Mouse (Mus musculus): Measurements from ENCODE around the gene Cks1brt. TPM values are rescaled to one million over a fixed set of nuclear protein-coding genes. Genes with fewer than 3 reads are reported as not detected.
"Not testable (repeated sequence)": the region's sequence is repeated elsewhere in the genome, so short reads cannot be mapped to it uniquely, and the experiment has no call there.

Cks1brt gene
- polyA plus RNA-seq (2015; fragmentation: Nextera tagmentation; extraction: Ambion mirVana): not detected in 2 replicates

GRCm38 (mm10) chr8:85151624-85152023 is at the start of gene Cks1brt:
Gene Cks1brt (plus strand): TSS chr8:85151924.
- H3K36me3 ChIP-seq (ENCODE audit: control insufficient read depth, insufficient read depth, low read length): no peaks in the 10 kb centered on the region
- ATAC-seq (ENCODE audit: insufficient read depth, low FRiP score): no peak
- 81% methylated on average over 3 of the region's 3 CpGs for WGBS
- H3K4me2 ChIP-seq (ENCODE audit: low read depth, low read length): no peak within 1 kb of the TSS
- no peaks in the 10 kb centered on the region for H3K27me3 ChIP-seq (ENCODE audit: control insufficient read depth, insufficient read depth, low read length)
- H3K27ac ChIP-seq (ENCODE audit: low read length): no peak within 1 kb of the TSS
- no peak within 1 kb of the TSS for H3K4me3 ChIP-seq (replicated peaks; ENCODE audit: low read length)
- peaks cover 22% of the 10 kb centered on the region for H3K9me3 ChIP-seq (replicated peaks; ENCODE audit: control insufficient read depth, low read length)
- no peaks in the 10 kb centered on the region for H3K4me1 ChIP-seq (ENCODE audit: control insufficient read depth, insufficient read depth, low read length)
- no peak within 1 kb of the TSS for H3K9ac ChIP-seq (ENCODE audit: low read length)

- Histone ChIP-seq H3K4me1 (ENCODE audit: control insufficient read depth, insufficient read depth, low read length) (no peaks in the 10 kb centered on the region), H3K9ac (ENCODE audit: low read length) (no peak overlapping the region), H3K36me3 (ENCODE audit: control insufficient read depth, insufficient read depth, low read length) (peaks cover 27% of the 10 kb centered on the region)
Observed at GRCm38 (mm10) chr8:85113241-85113640, 38.5 kb upstream of the Cks1brt start.

GRCm38 (mm10) chr8:85115501-85115900 is 36.2 kb upstream of the Cks1brt start:
- no peak overlapping the region for H3K27ac ChIP-seq (ENCODE audit: low read length)
- H3K9ac ChIP-seq (ENCODE audit: low read length): no peak overlapping the region
- no peaks in the 10 kb centered on the region for H3K27me3 ChIP-seq (ENCODE audit: control insufficient read depth, insufficient read depth, low read length)
- no peaks in the 10 kb centered on the region; the same call in 1 of the 2 replicates for H3K9me3 ChIP-seq (replicated peaks; ENCODE audit: control insufficient read depth, low read length)
- no peak overlapping the region for H3K4me2 ChIP-seq (ENCODE audit: low read depth, low read length)
- no peak for ATAC-seq (ENCODE audit: insufficient read depth, low FRiP score)
- 82% methylated on average over 4 of the region's 4 CpGs for WGBS
- no peaks in the 10 kb centered on the region; the same call in 1 of the 2 replicates for H3K4me1 ChIP-seq (ENCODE audit: control insufficient read depth, insufficient read depth, low read length)
- peaks cover 17% of the 10 kb centered on the region for H3K36me3 ChIP-seq (ENCODE audit: control insufficient read depth, insufficient read depth, low read length)
- no peak overlapping the region for H3K4me3 ChIP-seq (replicated peaks; ENCODE audit: low read length)

More at GRCm38 (mm10) chr8:85113241-85113640, 38.5 kb upstream of the Cks1brt start:
- H3K4me3 ChIP-seq (replicated peaks; ENCODE audit: low read length): no peak overlapping the region
- H3K27me3 ChIP-seq (ENCODE audit: control insufficient read depth, insufficient read depth, low read length): no peaks in the 10 kb centered on the region
- WGBS: 94% methylated on average over 10 of the region's 10 CpGs
- H3K27ac ChIP-seq (ENCODE audit: low read length): no peak overlapping the region
- peaks cover 7% of the 10 kb centered on the region; the same call in 1 of the 2 replicates for H3K9me3 ChIP-seq (replicated peaks; ENCODE audit: control insufficient read depth, low read length)
- no peak overlapping the region for H3K4me2 ChIP-seq (ENCODE audit: low read depth, low read length)
- ATAC-seq (ENCODE audit: insufficient read depth, low FRiP score): no peak

- Histone ChIP-seq H3K9ac (ENCODE audit: low read length) (no peak overlapping the region), H3K4me1 (ENCODE audit: control insufficient read depth, insufficient read depth, low read length) (no peaks in the 10 kb centered on the region; the same call in 1 of the 2 replicates), H3K4me2 (ENCODE audit: low read depth, low read length) (no peak overlapping the region), H3K27me3 (ENCODE audit: control insufficient read depth, insufficient read depth, low read length) (no peaks in the 10 kb centered on the region), H3K4me3 (replicated peaks; ENCODE audit: low read length) (no peak overlapping the region), H3K27ac (ENCODE audit: low read length) (no peak overlapping the region), H3K9me3 (replicated peaks; ENCODE audit: control insufficient read depth, low read length) (no peaks in the 10 kb centered on the region; the same call in 1 of the 2 replicates), H3K36me3 (ENCODE audit: control insufficient read depth, insufficient read depth, low read length) (peaks cover 6% of the 10 kb centered on the region)
- WGBS: 55% methylated on average over 7 of the region's 7 CpGs
- no peak for ATAC-seq (ENCODE audit: insufficient read depth, low FRiP score)
Observed at GRCm38 (mm10) chr8:85116984-85117383, 34.7 kb upstream of the Cks1brt start.

GRCm38 (mm10) chr8:85119052-85119981 is 32.4 kb upstream of the Cks1brt start:
- peak; percentile 91 for ATAC-seq (ENCODE audit: insufficient read depth, low FRiP score)
- no peaks in the 10 kb centered on the region for H3K36me3 ChIP-seq (ENCODE audit: control insufficient read depth, insufficient read depth, low read length)
- WGBS: 7% methylated on average over 37 of the region's 37 CpGs

GRCm38 (mm10) chr8:85120251-85120650 is 31.5 kb upstream of the Cks1brt start:
- not testable (repeated sequence) for H3K4me3 ChIP-seq (replicated peaks; ENCODE audit: low read length); H3K4me2 ChIP-seq (ENCODE audit: low read depth, low read length); H3K36me3 ChIP-seq (ENCODE audit: control insufficient read depth, insufficient read depth, low read length); H3K27ac ChIP-seq (ENCODE audit: low read length); H3K9me3 ChIP-seq (replicated peaks; ENCODE audit: control insufficient read depth, low read length); H3K4me1 ChIP-seq (ENCODE audit: control insufficient read depth, insufficient read depth, low read length); H3K27me3 ChIP-seq (ENCODE audit: control insufficient read depth, insufficient read depth, low read length); H3K9ac ChIP-seq (ENCODE audit: low read length); ATAC-seq (ENCODE audit: insufficient read depth, low FRiP score)
- 73% methylated on average over 5 of the region's 5 CpGs for WGBS

More at GRCm38 (mm10) chr8:85119052-85119981, 32.4 kb upstream of the Cks1brt start:
- Histone ChIP-seq H3K4me2 (ENCODE audit: low read depth, low read length) (peak overlapping the region; percentile 68), H3K9me3 (replicated peaks; ENCODE audit: control insufficient read depth, low read length) (no peaks in the 10 kb centered on the region), H3K9ac (ENCODE audit: low read length) (peak overlapping the region; percentile 81), H3K27me3 (ENCODE audit: control insufficient read depth, insufficient read depth, low read length) (no peaks in the 10 kb centered on the region), H3K4me3 (replicated peaks; ENCODE audit: low read length) (peak overlapping the region; percentile 70), H3K4me1 (ENCODE audit: control insufficient read depth, insufficient read depth, low read length) (no peaks in the 10 kb centered on the region; the same call in 1 of the 2 replicates), H3K27ac (ENCODE audit: low read length) (peak overlapping the region; percentile 73)

- H3K4me1 ChIP-seq (ENCODE audit: control insufficient read depth, insufficient read depth, low read length): no peaks in the 10 kb centered on the region; the same call in 1 of the 2 replicates
- H3K4me3 ChIP-seq (replicated peaks; ENCODE audit: low read length): no peak within 1 kb of the TSS
- no peaks in the 10 kb centered on the region for H3K9me3 ChIP-seq (replicated peaks; ENCODE audit: control insufficient read depth, low read length)
- H3K27ac ChIP-seq (ENCODE audit: low read length): no peak within 1 kb of the TSS
- no peak for ATAC-seq (ENCODE audit: insufficient read depth, low FRiP score)
- WGBS: 75% methylated on average over 3 of the region's 3 CpGs
- H3K4me2 ChIP-seq (ENCODE audit: low read depth, low read length): no peak within 1 kb of the TSS
- no peak within 1 kb of the TSS for H3K9ac ChIP-seq (ENCODE audit: low read length)
- H3K27me3 ChIP-seq (ENCODE audit: control insufficient read depth, insufficient read depth, low read length): no peaks in the 10 kb centered on the region
- no peaks in the 10 kb centered on the region for H3K36me3 ChIP-seq (ENCODE audit: control insufficient read depth, insufficient read depth, low read length)
Observed at GRCm38 (mm10) chr8:85122995-85123394, 28.7 kb upstream of the Cks1brt start, which contains the start of gene Zfp791. Gene Zfp791 (minus strand): TSS chr8:85123095.

- no peak for ATAC-seq (ENCODE audit: insufficient read depth, low FRiP score)
- Histone ChIP-seq H3K4me3 (replicated peaks; ENCODE audit: low read length) (no peak overlapping the region), H3K27me3 (ENCODE audit: control insufficient read depth, insufficient read depth, low read length) (no peaks in the 10 kb centered on the region), H3K36me3 (ENCODE audit: control insufficient read depth, insufficient read depth, low read length) (no peaks in the 10 kb centered on the region), H3K4me2 (ENCODE audit: low read depth, low read length) (no peak overlapping the region), H3K27ac (ENCODE audit: low read length) (no peak overlapping the region), H3K9ac (ENCODE audit: low read length) (no peak overlapping the region), H3K4me1 (ENCODE audit: control insufficient read depth, insufficient read depth, low read length) (no peaks in the 10 kb centered on the region; the same call in 1 of the 2 replicates), H3K9me3 (replicated peaks; ENCODE audit: control insufficient read depth, low read length) (no peaks in the 10 kb centered on the region)
- 87% methylated on average over 8 of the region's 8 CpGs for WGBS
Observed at GRCm38 (mm10) chr8:85123691-85124090, 28.0 kb upstream of the Cks1brt start.

GRCm38 (mm10) chr8:85132335-85132734 is 19.4 kb upstream of the Cks1brt start:
- WGBS: 81% methylated on average over 1 of the region's 1 CpGs
- H3K27ac ChIP-seq (ENCODE audit: low read length): no peak overlapping the region
- H3K4me3 ChIP-seq (replicated peaks; ENCODE audit: low read length): no peak overlapping the region
- no peaks in the 10 kb centered on the region for H3K4me1 ChIP-seq (ENCODE audit: control insufficient read depth, insufficient read depth, low read length)
- no peaks in the 10 kb centered on the region for H3K27me3 ChIP-seq (ENCODE audit: control insufficient read depth, insufficient read depth, low read length)
- no peak overlapping the region for H3K9ac ChIP-seq (ENCODE audit: low read length)
- no peaks in the 10 kb centered on the region for H3K9me3 ChIP-seq (replicated peaks; ENCODE audit: control insufficient read depth, low read length)
- ATAC-seq (ENCODE audit: insufficient read depth, low FRiP score): no peak
- H3K4me2 ChIP-seq (ENCODE audit: low read depth, low read length): no peak overlapping the region
- no peaks in the 10 kb centered on the region for H3K36me3 ChIP-seq (ENCODE audit: control insufficient read depth, insufficient read depth, low read length)

All from stomach, embryonic 16.5 days (tissue).